Mouse (Mus musculus) inflammation-experienced regulatory T-cells, adult 6 months (primary cell): Measurements from ENCODE around the gene E130309D02Rik. TPM values are rescaled to one million over a fixed set of nuclear protein-coding genes. Genes with fewer than 3 reads are reported as not detected.

Experiments
- ATAC-seq: one replicate; pipeline ENCODE4 v1.8.0; 2017
- polyA plus RNA-seq, 3 experiments: library from polyadenylated mRNA; unstranded; fragments of 100-300 nt; shearing (Covaris generic); gene quantifications; one replicate each; pipeline ENCODE4 v1.2.1; 2017

E130309D02Rik gene
- polyA plus RNA-seq, 3 experiments from 2014 or later, result 5.4 to 6.2 (median 5.6) TPM

DNA sequence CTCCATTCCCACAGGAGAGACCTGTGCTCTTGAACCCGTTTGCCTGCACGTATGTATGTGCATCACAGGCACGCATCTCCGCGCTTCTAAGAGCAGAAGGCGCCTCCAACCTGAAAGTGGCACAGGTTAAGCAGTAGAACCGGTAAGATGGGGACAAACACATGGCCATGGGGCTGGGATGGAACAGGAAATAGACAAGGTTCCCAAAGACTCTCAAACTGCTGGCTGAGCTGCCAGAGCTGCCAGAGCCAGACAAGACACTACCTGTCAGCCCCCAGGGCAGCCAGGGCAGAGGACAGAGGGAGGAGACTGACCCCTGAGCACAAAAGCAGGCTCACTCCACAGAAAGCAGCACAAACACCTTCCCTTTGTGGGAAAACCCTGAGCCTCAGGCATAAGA, 5.2 kb downstream of the E130309D02Rik start:
- ATAC-seq, result no peak

DNA sequence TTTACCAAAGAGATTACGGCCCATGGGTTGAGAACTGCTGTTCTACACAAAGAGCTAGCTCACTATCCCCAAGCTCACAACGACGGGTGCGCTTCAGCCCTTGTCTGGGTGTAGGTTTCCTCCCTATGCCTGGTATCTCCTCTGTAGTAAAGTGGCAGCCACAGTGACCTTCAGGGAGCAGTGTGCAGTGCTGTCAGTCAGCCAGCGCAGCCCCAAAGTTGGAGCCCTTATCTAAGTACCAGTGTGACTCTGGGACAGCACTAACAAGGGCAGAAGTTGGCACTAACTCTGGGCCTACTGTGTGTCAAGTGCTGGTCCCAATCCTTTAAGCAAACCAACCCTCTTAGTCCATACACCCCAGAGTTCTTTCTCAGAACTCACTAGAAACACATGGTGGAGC, 6.3 kb downstream of the E130309D02Rik start:
- no peak for ATAC-seq

DNA sequence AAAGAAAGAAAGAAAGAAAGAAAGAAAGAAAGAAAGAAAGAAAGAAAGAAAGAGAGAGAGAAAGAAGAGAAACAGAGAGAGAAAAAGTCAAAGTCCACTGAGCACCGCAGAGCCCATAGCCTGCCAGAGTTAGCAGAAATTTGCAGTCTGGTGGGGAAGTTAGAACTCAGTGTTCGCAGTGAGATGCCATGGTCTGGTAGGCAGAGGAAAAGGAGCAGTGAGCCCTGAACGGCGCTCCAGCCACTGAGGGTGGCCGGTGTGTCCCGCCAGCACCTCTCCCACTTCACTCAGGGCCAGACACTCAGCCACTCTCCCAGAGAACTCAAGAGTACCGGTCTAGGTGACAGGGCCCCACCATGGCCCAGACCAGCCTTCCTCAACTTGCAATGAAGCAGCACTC, 10.9 kb downstream of the E130309D02Rik start:
- ATAC-seq, result no peak

DNA sequence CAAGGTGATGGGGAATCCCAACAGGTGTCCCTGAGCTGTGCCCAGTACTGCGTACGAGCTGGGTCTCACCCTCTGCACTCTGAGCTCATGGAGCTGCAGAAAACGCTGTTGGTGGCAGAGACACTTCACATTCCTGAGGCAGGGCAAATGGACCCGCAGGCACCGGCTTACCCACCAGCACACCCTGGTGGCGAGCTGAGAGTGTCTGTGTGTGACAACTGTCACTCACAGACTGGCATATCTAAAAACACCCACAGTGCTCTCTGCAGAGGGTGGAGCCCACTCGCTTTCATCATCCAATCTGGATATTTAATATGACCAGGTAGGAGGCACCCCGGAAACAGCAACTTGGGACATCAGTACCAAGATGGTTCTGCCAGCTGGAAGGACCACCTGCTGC, 13.9 kb downstream of the E130309D02Rik start:
- ATAC-seq, result no peak

DNA sequence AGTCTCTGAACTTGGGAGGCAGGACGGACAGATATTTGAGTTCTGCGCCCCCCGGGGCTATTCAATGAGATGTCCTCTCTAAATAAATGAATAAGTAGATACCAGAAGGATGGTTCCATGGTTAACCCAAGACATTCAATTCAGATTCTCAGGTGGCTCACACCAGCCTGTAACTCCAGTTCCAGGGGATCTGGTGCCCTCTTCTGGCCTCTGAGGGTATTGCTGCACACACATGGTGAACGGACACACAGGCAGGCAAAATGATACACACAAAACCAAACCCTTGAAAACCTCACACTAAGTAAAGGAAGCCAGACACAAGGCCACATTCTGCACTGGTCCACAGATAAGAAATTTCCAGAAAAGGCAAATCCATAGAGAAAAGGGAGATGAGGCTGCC, 15.5 kb downstream of the E130309D02Rik start:
- ATAC-seq, result no peak

DNA sequence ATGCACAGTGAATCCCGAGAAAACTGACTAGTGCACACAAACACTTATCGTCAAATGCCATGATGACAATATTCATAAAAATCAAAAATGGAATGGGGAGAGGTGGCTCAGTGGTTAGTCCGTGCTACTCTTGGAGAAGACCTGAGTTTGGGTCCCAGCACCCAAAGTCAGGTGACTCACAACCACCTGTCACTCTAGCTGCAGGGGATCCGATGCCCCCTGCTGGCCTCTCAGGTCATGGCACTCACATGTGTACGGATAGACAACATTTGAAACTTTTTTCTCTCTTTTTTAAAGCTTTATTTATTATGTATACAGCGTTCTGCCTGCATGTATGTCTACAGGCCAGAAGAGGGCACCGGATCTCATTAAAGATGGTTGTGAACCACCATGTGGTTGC, 16.8 kb downstream of the E130309D02Rik start:
- no peak for ATAC-seq

DNA sequence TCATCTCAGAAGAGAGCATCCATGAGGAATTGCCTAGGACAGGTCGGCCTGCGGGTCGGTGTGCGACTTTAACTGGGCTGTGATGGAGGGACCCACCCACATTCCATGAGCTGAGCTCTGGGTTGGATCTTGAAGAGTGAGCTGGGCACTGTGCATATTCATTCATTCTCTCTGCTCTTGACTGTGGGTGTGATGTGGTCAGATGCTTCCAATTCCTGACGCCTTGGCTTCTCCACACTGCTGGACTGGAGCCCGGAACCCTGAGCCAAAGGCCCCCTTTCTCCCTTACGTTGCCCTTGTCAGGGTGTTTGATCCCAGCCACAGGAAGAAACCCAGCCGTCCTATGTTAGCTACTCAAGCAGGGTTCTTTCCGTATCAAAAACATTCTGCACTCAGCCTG, 17.2 kb downstream of the E130309D02Rik start:
- ATAC-seq, result no peak

DNA sequence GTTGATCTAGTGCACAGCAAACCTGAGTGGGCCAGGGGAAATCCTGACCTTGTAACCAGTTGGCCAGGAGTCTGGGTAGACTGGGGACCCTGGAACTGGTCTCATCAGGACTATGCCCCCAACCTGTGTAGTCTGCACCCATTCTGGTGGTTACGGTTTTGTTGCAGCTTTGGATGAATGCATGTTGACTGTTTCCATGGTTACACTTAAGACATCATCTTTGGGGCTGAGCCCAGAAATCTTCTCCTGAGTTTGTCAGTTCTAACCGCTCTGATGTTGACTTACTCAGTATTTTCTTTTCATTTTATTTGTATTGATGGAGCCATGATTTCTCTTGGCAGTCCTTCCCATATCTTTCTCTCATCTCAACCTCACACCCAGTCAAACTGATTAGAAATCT, 19.8 kb downstream of the E130309D02Rik start:
- no peak for ATAC-seq

DNA sequence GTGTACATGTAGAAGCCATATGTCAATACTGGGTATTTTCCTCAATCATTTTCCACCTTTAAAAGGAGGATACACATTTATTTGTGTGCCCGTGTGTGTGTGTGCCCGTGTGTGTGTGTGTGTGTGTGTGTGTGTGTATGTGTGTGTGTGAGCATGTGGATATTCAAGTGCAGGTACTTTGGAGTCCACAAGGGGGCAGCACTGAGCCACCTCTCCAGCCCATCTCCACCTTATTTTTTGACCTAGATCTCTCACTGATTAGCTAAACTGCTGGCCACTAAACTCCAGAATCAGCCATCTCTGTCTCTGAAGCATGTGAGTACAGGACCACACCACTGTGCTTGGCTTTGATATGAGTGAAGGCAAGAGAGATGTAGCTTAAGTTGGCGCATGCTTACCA, 20.3 kb downstream of the E130309D02Rik start:
- ATAC-seq, result no peak

DNA sequence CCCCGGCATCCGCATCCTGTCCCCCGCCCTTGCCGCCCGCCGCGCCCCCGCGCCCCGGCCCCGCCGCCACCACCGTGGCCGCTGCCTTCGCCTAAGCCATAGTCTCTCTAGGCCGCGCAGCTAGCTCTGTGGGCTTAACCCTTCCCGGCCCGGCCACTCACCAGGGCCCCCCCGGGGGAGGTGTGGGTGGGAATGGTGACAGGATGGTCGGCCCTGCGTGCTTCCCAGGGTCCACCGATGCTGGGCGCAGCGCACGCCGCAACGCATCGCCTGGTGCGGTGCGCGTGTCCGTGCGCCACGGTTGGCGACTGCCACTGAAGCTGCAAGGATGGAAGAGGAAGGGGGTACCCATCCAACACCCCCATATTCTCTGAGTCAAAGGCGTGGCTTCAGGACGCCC, 21.8 kb downstream of the E130309D02Rik start, which contains the start of gene Zfp853:
Gene Zfp853, minus strand, starts transcription at position 220 of the 400 bp plus-strand sequence.
- ATAC-seq, result no peak

DNA sequence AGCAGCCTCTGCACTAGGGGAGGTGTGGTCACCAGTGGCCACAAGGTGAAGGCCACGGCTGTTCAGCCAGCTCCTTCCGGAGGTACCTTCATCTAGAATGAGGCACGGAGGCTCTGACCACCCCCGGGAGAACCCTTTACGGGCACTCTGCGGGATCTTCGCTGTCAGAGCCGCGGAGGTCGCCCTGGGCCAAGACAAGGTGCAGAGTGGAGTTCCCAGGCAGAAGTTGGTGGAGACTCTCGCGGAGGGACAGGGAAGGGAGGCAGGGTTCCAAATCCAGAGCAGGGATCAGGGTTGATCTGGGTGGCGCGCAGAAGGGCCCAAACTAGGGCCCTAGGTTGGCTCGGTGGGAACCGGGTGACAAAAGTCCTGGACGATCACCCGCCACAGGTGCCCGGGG, 22.3 kb downstream of the E130309D02Rik start:
- no peak for ATAC-seq

DNA sequence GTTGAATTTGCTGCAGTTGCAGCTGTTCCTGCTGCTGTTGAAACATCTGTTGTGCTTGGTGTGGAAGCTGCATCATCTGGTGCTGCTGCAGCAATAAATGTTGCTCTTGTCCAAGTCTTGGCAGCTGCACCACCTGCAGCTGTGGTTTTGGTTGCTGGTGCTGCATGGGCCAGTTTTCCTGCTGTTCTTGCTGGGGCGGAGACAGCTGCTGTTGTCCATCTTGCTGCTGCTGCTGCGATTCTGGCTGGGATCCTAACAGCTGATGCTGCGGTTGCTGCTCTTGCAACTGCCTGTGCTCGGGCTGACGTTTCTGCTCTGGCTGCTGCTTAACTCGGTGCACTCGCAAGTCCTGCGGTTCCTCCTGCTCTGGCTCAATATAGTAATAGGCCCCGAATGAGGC, 25.9 kb downstream of the E130309D02Rik start:
- no peak for ATAC-seq

DNA sequence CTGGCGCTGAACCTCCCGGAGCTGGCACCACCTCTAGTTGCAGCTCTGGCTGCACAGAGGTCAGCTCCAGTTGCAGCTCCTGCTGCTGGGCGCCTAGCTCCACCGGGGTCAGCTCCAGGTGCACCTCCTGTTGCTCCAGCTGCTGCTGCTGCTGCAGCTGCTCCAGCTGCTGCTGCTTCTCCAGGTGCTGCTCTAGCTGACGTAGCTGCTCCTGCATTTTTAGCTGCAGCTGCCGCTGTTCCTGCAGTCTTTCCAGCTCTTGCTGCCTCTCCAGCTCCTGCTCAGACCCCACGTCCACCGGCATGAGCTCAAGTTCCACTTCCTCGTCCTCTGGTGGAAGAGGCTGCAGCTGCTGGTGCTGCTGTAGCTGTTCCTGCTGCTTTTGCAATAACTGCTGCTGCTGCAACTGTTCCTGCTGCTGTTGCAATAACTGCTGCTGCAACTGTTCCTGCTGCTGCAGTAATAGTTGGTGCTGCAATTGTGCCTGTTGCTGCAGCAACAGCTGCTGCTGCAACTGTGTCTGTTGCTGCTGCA, 26.7 kb downstream of the E130309D02Rik start:
- no peak for ATAC-seq

DNA sequence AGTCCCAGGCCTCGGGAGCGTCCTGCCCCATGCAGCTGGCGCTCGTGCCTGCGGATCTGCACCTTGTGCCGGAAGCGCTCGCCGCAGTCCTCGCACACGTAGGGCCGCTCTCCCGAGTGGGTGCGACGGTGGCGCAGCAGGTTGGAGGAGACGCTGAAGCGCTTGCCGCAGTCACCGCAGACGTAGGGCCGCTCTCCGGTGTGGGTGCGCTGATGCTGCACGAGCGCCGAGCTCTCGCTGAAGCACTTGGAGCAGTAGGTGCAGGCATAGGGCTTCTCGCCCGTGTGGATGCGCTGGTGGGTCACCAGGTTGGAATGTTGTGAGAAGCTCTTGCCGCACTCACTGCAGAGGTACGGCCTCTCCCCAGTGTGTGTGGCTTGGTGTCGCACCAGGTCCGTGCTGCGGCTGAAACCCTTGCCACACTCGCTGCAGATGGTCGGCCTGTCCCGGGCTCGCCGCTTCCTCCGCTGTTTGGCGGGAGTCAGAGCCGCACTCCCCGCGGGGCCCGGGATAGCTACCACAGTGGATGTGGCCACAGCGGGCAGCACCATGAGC, 27.3 kb downstream of the E130309D02Rik start:
- ATAC-seq, result peak; percentile 50

DNA sequence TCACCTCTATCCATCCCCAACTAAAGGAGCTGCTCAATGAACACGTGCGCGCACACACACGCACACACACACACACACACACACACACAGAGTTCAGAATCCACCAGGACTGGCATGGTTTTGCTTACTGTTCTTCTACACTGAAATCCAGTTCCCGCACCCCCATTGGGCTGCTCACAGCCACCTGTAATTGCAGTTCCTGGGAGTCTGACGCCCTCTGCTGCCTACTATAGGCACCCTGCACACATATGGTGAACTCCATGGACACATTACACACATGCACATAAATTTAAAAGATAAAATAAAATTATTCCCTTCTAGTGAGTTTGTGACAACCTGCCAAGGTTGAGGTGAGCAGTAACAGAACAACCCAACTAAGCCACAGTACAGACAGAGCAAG, 30.4 kb downstream of the E130309D02Rik start:
- no peak for ATAC-seq

DNA sequence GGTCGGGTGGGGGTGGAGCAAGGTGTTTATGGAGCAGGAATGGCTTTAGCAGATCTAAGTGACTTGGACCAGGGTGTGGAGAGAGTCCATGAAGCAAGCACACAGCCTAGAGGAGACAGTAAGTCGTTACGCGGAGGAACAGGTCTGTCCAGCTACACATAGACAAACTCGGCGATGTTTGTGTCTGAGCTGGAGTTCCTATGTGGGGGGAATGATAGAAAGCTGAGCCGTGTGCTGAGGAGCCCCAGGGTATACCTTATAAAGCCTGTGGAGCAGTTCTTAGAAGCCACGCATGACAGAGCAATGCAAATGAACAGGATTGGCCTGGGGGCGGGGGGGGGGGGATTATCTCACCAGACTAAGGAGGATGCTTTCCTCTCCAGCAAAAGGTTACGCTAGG, 35.9 kb downstream of the E130309D02Rik start:
- no peak for ATAC-seq

DNA sequence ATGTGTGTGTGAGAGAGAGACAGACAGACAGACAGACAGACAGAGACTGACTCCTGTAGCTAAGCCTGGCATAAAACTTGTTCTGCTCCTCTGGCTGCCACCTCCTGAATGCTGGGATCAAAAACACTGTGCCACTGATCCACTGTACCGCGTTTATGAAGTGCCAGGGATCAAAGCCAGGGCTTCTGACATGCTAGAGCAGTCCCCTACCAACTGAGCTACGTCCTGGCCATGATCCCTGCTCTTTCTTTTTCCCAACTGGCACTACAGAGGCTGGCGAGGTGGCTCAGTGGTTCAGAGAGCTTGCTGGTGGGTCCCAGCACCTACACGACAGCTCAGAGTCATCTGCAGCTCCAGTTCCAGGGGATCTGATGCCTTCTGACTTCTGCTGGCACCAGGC, 39.4 kb downstream of the E130309D02Rik start:
- ATAC-seq, result no peak

DNA sequence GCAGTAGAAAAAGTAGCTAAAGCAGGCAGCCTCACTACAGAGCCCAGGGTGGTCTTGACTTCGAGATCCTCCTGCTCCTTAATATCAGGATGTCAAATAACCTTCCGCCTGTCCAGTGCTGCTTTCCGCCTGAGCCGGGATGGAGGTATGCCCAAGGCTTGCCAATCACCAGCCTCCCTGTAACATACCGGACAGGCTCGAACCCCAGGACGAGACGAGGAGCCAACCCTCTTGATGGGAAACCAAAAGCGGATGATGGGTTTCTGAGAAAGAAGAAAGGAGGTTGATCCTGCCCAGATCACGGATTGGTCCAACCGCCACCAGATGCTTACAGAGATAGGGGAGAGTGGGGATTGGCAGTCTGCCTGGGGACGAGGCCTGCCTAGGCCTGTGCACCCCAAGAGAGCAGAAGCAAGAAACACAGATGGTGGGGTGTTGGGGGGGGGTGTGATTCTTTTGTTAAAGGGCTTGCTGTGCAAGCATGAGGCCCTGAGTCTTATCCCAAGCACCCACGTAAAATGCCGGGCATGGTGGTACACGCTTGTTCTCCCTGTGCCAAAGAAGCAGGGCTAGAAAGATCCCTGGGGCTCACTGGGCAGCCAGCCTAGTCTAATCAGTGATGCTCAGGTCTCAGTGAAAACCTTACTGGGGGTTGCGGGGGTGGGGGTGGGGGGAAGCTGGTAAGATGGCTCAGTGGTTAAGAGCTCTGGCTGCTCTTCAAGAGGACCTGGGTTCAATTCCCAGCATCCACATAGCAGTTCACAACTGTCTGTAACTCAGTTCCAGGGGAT, 42.4 kb downstream of the E130309D02Rik start:
- ATAC-seq, result no peak

DNA sequence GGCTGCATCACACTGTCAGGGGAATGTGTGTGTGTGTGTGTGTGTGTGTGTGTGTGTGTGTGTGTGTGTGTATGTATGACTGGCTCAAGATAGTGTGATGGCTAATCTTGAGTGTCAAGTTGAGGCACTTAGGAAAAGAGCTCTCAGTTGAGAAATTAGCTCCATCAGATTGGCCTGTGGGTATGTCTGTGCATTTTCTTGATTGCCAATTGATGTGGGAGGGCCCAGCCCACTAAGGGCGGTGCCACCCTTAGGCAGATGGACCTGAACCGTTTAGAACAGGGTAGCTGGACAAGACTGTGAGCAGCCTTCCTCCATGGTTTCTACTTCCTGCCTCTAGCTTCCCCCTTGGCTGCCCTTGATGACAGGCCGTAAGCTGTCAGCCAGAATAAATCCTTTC, 43.1 kb downstream of the E130309D02Rik start:
- ATAC-seq, result no peak

DNA sequence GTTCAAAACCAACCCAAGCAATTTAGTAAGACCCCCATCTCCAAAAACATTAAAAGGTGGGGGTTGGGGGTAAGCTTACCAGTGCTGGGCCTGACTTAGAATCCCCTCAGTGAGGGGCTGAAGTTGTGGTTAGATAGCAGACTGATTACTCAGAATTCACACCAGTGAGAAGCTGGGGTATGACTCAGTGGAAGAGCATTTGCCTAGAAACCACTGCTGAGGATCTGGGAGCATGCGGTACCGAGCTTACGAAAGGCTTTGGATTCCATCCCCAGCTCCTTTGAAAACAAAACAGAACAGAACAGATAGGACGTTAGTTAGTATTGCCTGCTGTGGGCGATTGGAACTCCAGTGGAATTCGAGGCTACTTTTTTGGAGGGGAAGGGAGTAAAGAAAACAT, 43.5 kb downstream of the E130309D02Rik start:
- no peak for ATAC-seq

DNA sequence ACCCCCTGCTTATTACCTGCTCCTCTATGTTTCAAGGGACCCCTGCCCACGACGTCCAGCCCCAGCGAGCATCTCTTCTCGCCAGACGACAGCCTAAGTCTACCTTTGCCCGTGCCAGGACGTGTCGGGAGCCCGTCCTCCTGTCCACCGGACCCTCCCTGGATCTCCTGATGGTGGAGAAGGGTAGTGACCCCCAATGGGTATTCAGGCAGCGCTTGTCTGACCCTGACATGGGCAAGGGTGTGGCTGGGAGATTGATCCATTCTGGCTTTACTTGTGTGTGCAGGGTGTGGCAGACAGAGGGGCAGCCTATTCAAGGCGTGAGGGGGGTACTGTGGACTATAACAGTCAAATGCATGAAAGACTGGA, 45.0 kb downstream of the E130309D02Rik start:
- no peak for ATAC-seq

DNA sequence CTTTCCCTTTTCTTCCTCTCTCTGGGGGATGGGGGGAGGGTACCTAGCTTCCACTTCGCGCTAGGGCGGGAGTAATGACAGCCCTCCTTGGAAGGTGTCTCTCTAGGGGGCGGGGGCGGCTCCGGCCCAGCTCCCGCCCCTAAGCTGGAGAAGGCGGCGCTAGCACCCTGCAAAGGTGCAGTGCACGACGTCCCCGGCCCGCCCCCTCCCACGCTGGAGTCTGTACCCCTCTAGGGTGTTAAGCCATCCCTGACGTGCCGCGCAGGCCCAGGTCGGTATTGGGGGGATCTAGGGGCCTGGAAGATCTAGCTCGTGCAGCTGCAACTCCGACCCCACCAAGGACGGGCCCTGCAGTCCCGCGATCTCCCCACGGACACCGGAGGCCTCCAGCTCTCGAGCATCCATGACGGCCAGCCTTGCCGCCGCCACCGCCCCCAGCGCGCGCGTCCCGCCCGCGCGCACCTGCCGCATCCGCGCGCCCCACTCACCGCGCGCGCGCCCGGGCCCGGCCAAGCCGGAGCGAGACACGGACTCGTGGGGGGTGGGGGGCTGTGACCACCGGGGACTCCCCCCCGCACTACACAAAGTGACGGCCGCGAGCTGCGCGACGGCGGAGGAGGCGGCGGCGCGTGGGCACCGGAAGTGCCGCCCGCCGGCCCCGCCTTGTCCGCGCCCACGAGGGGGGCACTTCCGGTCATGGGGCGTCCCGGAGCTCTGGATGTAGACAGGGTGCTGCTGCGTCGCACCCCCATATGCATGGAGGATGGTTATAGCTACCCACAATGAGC, 45.6 kb downstream of the E130309D02Rik start, which contains the start of gene Zfp316:
Gene Zfp316, minus strand, starts transcription at position 660 of the 788 bp plus-strand sequence.
- ATAC-seq, result peak; percentile 60

DNA sequence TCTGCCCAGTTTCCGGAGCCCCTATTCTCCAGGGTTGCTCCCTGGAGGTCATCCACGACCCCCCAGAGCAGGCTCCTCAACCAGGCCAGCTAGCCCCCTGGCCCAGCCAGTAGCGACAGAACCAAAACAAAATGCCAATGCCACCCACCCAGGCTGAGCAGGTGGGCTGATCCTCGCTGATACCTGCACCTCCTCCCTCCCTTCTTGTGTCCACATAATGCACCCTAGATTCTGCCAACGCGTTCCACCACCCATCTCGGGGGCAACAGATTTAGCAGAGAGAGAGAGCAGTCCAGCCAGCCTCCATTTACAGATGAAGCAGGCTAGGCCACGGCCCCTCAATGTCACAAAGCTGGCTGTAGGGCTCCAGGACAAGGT, 46.2 kb downstream of the E130309D02Rik start:
- ATAC-seq, result no peak
